Mouse (Mus musculus): ENCODE measurements around the gene Mttp.

DNA sequence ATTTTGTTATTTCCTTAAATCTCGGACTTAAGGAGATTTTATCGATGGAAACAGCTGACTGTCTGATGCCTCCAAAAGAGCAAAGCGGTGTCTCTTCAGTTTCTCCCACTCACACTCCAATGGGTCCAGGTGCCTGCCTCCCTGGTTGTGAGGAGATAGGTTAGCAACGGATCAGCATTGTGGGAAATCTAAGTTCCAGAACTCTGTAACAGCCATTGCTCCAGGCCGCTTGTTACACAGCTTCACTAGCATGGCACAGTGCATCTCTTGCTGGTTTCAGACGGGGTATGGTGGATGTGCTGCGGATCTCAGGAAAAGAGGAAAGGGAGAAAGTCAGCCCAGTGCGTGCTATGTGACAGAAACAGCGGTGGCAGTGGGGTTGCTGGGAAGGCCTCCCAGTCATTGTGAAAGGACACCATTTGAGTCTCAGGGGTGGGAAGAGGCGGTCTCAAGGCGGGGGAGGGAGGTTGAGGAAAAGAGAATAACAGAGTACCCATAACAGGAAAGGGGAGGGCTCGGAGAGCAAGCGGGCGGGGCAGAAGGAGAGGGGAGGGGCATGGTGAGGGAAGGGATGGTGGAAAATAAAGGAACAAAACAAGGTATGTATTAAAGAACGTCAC is 49.0 kb upstream of the Mttp start, which contains the start of gene 4930579F01Rik:
- no peak for TF ChIP-seq EP300 (IDR thresholded peaks at IDR 0.05; ENCODE audit: insufficient read depth, low read depth, low read length)
- no peak for TF ChIP-seq POLR2A (IDR thresholded peaks at IDR 0.05; ENCODE audit: insufficient read depth, low read length)
- no peak for TF ChIP-seq CTCF (IDR thresholded peaks at IDR 0.05; ENCODE audit: low read depth, low read length)
